Mouse (Mus musculus) CH12.LX (cell line): ENCODE data around the gene Tmem97. TPM values are rescaled to one million over a fixed set of nuclear protein-coding genes. Genes with fewer than 3 reads are reported as not detected.

Experiments used
- DNase-seq: peaks from one replicate; pipeline ENCODE4 v3.0.0-alpha.2; 2013; ENCODE audit errors: extremely low read depth
- H3K27ac ChIP-seq: 2 replicates; pipeline ENCODE4 v1.5.1; 2012; ENCODE audit warnings: low read depth, mild to moderate bottlenecking, control low read depth, moderate library complexity; ENCODE audit not compliant: insufficient read depth
- H3K27me3 ChIP-seq: replicated peaks from 2 replicates; pipeline ENCODE3; 2012; ENCODE audit warnings: inconsistent platforms
- H3K36me3 ChIP-seq, 2 experiments: replicated peaks in 1 of 2; 2 replicates each; pipeline versions ENCODE3 to v1.6.1; 2012; ENCODE audit warnings: inconsistent platforms in 1 of 2, low read length in 1 of 2, mild to moderate bottlenecking in 1 of 2, mixed read lengths in 1 of 2, moderate library complexity in 1 of 2; ENCODE audit not compliant: control insufficient read depth in 1 of 2, insufficient read depth in 1 of 2
- H3K4me1 ChIP-seq, 2 experiments: 2 replicates each; pipeline ENCODE4 v1.6.1; 2012; ENCODE audit warnings: inconsistent platforms in 1 of 2, moderate library complexity in 1 of 2; ENCODE audit not compliant: insufficient read depth in 2 of 2, control insufficient read depth in 1 of 2
- H3K4me2 ChIP-seq: 2 replicates; pipeline ENCODE4 v1.6.1; 2012; ENCODE audit warnings: low read depth, mild to moderate bottlenecking, control low read depth; ENCODE audit not compliant: poor library complexity, insufficient read depth, severe bottlenecking
- H3K4me3 ChIP-seq, 3 experiments: fragments of 150-350 bp in 1 of 3; sonication (generic) in 1 of 3; replicated peaks in 1 of 3; 2 replicates each; pipeline versions ENCODE3 to v1.5.1; 2011 to 2012; ENCODE audit warnings: low read depth in 2 of 3, low read length in 2 of 3, mild to moderate bottlenecking in 2 of 3, moderate library complexity in 2 of 3, control low read depth in 1 of 3, improper control_type of control experiment in 1 of 3, inconsistent platforms in 1 of 3, mixed read lengths in 1 of 3; ENCODE audit not compliant: poor library complexity in 1 of 3
- H3K79me2 ChIP-seq: replicated peaks from 2 replicates; pipeline ENCODE4 v1.6.1; 2012; ENCODE audit warnings: mild to moderate bottlenecking, moderate library complexity; ENCODE audit not compliant: control insufficient read depth, poor library complexity, insufficient read depth, severe bottlenecking; ENCODE audit errors: extremely low read depth
- H3K9ac ChIP-seq: 2 replicates; pipeline ENCODE4 v1.6.1; 2012; ENCODE audit warnings: low read depth, mild to moderate bottlenecking, control low read depth, moderate library complexity; ENCODE audit not compliant: insufficient read depth
- H3K9me3 ChIP-seq: replicated peaks from 2 replicates; pipeline ENCODE3; 2012; ENCODE audit warnings: low read length, inconsistent platforms, mixed read lengths
- CHD2 ChIP-seq: IDR thresholded peaks from 2 replicates; pipeline ENCODE4 v1.6.1; 2011; ENCODE audit warnings: low read length, improper control_type of control experiment
- CTCF ChIP-seq, 2 experiments: IDR thresholded peaks in 1 of 2; conservative IDR thresholded peaks in 1 of 2; 2 replicates each; pipeline ENCODE4 v1.5.1; 2011 to 2012; ENCODE audit warnings: low read depth in 2 of 2, low read length in 2 of 2, improper control_type of control experiment in 1 of 2, inconsistent platforms in 1 of 2, mild to moderate bottlenecking in 1 of 2, moderate library complexity in 1 of 2
- MYC ChIP-seq: IDR thresholded peaks from 2 replicates; pipeline ENCODE4 v1.6.1; 2011; ENCODE audit warnings: low read depth, mild to moderate bottlenecking, improper control_type of control experiment, low read length
- NELFE ChIP-seq: IDR thresholded peaks from 2 replicates; pipeline ENCODE4 v1.6.1; 2011; ENCODE audit warnings: low read depth, low read length, improper control_type of control experiment
- POLR2AphosphoS2 ChIP-seq: IDR thresholded peaks from 2 replicates; pipeline ENCODE4 v1.6.1; 2011; ENCODE audit warnings: low read depth, low read length, improper control_type of control experiment
- RAD21 ChIP-seq: IDR thresholded peaks from 2 replicates; pipeline ENCODE4 v1.6.1; 2011; ENCODE audit warnings: low read depth, mild to moderate bottlenecking, low read length, improper control_type of control experiment, moderate library complexity
- SMC3 ChIP-seq: IDR thresholded peaks from 2 replicates; pipeline ENCODE4 v1.6.1; 2011; ENCODE audit warnings: low read depth, low read length, improper control_type of control experiment
- TBP ChIP-seq: conservative IDR thresholded peaks from 2 replicates; pipeline ENCODE4 v1.6.1; 2011; ENCODE audit warnings: low read depth, low read length, improper control_type of control experiment
- TCF12 ChIP-seq: IDR thresholded peaks from 2 replicates; pipeline ENCODE4 v1.6.1; 2014; ENCODE audit warnings: low read depth, mild to moderate bottlenecking, inconsistent platforms, low read length, improper control_type of control experiment
- USF2 ChIP-seq: conservative IDR thresholded peaks from 2 replicates; pipeline ENCODE4 v1.6.1; 2011; ENCODE audit warnings: low read depth, low read length, improper control_type of control experiment
- ZC3H11A ChIP-seq: IDR thresholded peaks from 2 replicates; pipeline ENCODE4 v1.6.1; 2012; ENCODE audit warnings: low read depth, mild to moderate bottlenecking, inconsistent platforms, low read length, improper control_type of control experiment
- ZKSCAN1 ChIP-seq: IDR thresholded peaks from 2 replicates; pipeline ENCODE4 v1.6.1; 2012; ENCODE audit warnings: low read depth, inconsistent platforms, low read length, improper control_type of control experiment, borderline replicate concordance
- ZNF384 ChIP-seq: IDR thresholded peaks from 2 replicates; pipeline ENCODE4 v1.6.1; 2012; ENCODE audit warnings: low read depth, low read length, improper control_type of control experiment, inconsistent platforms
- dilution Hi-C: fragments of 300-500 bp; cut with MboI; formaldehyde crosslinking; loops from 2 replicates; pipeline ENCODE4 v1.14.3; 2020; ENCODE audit warnings: low sequenced_read_pairs; ENCODE audit not compliant: extremely low pct_unique_long_range_greater_than_20kb, extremely low pct_ligation_motif_present
- in situ Hi-C: fragments of 300-500 bp; cut with MboI; formaldehyde crosslinking; loops from 3 replicates; pipeline ENCODE4 v1.14.3; 2019; ENCODE audit warnings: low sequenced_read_pairs, low pct_ligation_motif_present, low pct_unique_long_range_greater_than_20kb, mixed read lengths
- polyA plus RNA-seq: library from polyadenylated mRNA; unstranded; fragments of >175 nt; gene quantifications from 2 replicates; pipeline ENCODE4 v1.2.1, GENCODE M21; 2012; ENCODE audit warnings: low read depth; ENCODE audit not compliant: insufficient read length
- total RNA-seq, 2 experiments: library from RNA; depleted of rRNA; stranded (reverse); fragments of 300-350 nt in 1 of 2; fragments of >200 nt in 1 of 2; gene quantifications; 2 replicates each; pipeline ENCODE4 v1.2.3; 2012 to 2014

Tmem97 gene
- total and polyA plus RNA-seq, 3 experiments: 213 to 347 (median 268) TPM

DNA sequence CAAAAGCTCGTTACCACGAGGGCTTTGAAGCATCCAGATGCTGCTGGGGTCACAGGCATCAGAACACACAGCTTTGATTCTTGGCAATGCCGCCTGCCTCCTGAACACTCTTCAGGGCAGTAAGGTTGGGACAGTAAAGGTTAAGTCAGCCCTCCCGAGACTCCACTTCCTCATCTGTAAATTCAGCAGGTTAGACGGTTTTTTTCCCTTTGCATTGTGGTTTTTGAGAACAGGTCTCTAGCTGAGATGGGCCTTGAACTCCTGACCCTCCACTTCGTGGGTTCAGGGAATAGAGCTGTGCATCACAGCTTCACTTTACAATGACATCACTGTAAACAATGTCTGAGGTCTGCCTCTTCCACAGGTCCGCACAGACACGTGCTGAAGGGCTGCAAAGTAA, 5.4 kb downstream of the Tmem97 start:
- peak; percentile 34 for DNase-seq
- Histone ChIP-seq H3K9ac (no peak overlapping the region), H3K27ac (peak overlapping the region; percentile 9), H3K9me3 (no peaks in the 10 kb centered on the region), H3K79me2 (peaks cover 74% of the 10 kb centered on the region), H3K4me1 (peaks cover 10 to 46% of the 10 kb centered on the region in 2 experiments; a peak in 3 of 4 replicates), H3K27me3 (no peaks in the 10 kb centered on the region), H3K36me3 (peaks cover 38 to 58% of the 10 kb centered on the region in 2 experiments), H3K4me2 (no peak overlapping the region), H3K4me3 (no peak overlapping the region)
- TF ChIP-seq POLR2AphosphoS2 (no peak), MYC (no peak), USF2 (no peak), ZC3H11A (no peak), NELFE (no peak), TCF12 (no peak), TBP (no peak), SMC3 (no peak), RAD21 (no peak)
- in situ Hi-C loops (no loop called here), dilution Hi-C loops (no loop called here)

DNA sequence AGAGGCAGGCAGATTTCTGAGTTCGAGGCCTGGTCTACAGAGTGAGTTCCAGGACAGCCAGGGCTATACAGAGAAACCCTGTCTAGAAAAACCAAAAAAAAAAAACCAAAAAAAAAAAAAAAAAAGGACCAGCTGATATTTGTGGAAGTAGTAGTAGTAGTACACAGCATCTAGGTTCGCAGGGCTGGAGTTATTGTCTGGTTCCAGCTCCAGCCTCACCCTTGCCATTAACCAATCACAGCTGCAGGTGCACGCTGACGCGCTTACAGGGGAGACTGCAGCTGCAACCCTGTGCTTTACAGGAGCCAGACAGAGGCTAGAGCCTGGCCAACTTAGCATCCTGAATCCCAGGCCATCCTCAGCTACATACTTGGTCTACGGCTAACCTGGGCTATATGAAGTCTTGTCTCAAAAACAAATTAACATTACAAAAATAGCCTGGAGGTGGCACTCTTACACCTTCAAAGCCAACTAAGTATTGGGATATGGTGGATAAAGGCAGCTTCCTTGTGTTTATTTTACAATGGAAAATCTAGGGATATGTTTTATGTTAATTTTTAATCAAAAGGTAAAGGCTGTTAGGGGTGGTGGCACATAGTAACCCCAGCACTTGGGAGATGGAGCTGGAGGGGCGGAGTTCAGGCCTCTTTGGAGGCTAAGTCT, 6.0 kb downstream of the Tmem97 start:
- Histone ChIP-seq H3K27me3 (no peaks in the 10 kb centered on the region), H3K27ac (no peak overlapping the region), H3K79me2 (peaks cover 68% of the 10 kb centered on the region), H3K4me2 (no peak overlapping the region), H3K9ac (no peak overlapping the region), H3K4me1 (peaks cover 10 to 46% of the 10 kb centered on the region in 2 experiments; a peak in 3 of 4 replicates), H3K4me3 (no peak overlapping the region), H3K36me3 (peaks cover 43 to 64% of the 10 kb centered on the region in 2 experiments), H3K9me3 (no peaks in the 10 kb centered on the region)
- dilution Hi-C loops: no loop called here
- 0 out of 2 replicates have a peak, but pooled peaks have one; percentile 19 for TF ChIP-seq ZNF384
- TF ChIP-seq CTCF (conservative IDR thresholded peaks at IDR 0.05 in 1 of 2, IDR thresholded peaks at IDR 0.05 in 1 of 2; ENCODE audit: low read depth in 2 of 2, low read length in 2 of 2): peak in 1 of 2 experiments; percentile 38; a peak in 2 of 4 replicates
- TF ChIP-seq POLR2AphosphoS2: no peak
- peak; percentile 30 for TF ChIP-seq RAD21
- TF ChIP-seq USF2: no peak
- TF ChIP-seq ZKSCAN1: no peak
- TF ChIP-seq, all 38 proteins: peak for 3
- in situ Hi-C loops: no loop called here
- no peak for DNase-seq

DNA sequence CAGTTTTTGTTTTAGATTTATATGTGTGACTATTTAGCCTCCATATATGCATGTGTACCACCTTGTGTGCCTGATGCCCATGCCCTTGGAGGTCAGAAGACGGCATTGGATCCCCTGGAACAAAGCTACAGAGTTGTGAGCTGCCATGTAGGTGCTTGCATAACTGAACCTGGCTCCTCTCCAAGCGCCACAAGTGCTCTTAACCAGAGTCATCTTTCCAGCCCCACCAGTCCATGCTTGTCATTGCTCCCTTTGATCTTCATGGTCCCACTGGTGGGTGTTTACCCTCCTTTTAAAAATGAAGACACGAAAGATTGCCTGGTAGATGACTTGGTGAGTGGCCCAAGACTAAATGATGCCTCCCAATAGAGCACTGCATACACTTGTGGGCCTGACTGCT, 10.2 kb downstream of the Tmem97 start:
- no peak for TF ChIP-seq ZKSCAN1
- peak; percentile 47; the same call in 1 of the 2 replicates for TF ChIP-seq CHD2
- TF ChIP-seq, all 38 proteins: peak for 1
- dilution Hi-C loops (no loop called here), in situ Hi-C loops (no loop called here)
- Histone ChIP-seq H3K4me2 (no peak overlapping the region), H3K27me3 (no peaks in the 10 kb centered on the region), H3K27ac (no peak overlapping the region), H3K9ac (no peak overlapping the region), H3K36me3 (peaks cover 51 to 63% of the 10 kb centered on the region in 2 experiments), H3K4me1 (peaks cover 9 to 39% of the 10 kb centered on the region in 2 experiments; a peak in 3 of 4 replicates), H3K4me3 (no peak overlapping the region), H3K9me3 (no peaks in the 10 kb centered on the region), H3K79me2 (peaks cover 58% of the 10 kb centered on the region)
- no peak for DNase-seq
